Mouse (Mus musculus): ENCODE results near the gene Ptma. TPM values are rescaled to one million over a fixed set of nuclear protein-coding genes. Genes with fewer than 3 reads are reported as not detected.
"Not testable (repeated sequence)": the region's sequence is repeated elsewhere in the genome, so short reads cannot be mapped to it uniquely, and the experiment has no call there.

Gene Ptma
- polyA plus RNA-seq, 1 experiment from 2014 or later, result 1,165 TPM

DNA sequence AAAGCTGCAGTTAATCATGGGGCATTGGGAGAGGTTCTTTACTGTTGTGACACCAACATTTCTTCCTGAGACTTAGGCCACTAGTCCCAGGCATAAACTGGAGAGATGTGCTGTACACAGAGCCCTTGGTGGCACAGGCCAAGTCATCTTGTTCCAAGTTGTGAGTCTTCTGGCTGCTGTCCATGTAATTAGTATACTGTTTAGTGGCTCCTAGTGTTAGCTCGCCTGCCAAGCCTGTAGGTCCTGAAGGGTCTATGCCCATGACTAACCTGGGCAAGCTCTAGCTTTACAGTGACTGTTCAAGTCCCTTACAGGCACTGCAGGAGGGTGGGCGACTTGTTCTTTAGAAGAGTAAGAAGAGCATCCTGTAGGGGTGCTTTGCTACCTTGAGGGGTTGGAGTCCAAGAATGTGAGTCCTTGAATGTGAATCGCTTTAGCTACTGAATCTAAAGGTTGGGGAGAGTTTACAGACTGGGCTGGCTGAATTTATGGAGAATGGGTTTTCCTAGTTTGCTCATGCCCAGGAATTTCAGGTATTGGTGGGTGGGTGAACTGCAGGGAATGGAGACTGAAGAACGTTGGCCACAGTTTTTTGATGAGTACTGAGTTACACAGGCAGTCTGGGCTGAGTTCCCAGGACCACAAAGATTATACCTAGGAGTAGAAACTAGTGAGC, 4.5 kb downstream of the Ptma start:
- H3K9me3 ChIP-seq (ENCODE audit: control insufficient read depth, low read length), result no peaks in the 10 kb centered on the region
- H3K4me3 ChIP-seq (ENCODE audit: low read length), result no peak overlapping the region
- no peaks in the 10 kb centered on the region for H3K27me3 ChIP-seq (replicated peaks; ENCODE audit: control insufficient read depth, insufficient read depth, low read length)
- no peak overlapping the region for H3K4me2 ChIP-seq (ENCODE audit: low read length)
- H3K9ac ChIP-seq (ENCODE audit: low read depth, low read length), result no peak overlapping the region
- H3K4me1 ChIP-seq (ENCODE audit: control insufficient read depth, insufficient read depth, low read depth, low read length), result peaks cover 31% of the 10 kb centered on the region
- no peak for ATAC-seq
- H3K27ac ChIP-seq (ENCODE audit: low read depth, low read length), result 0 out of 2 replicates have a peak overlapping the region, but pooled peaks have one; percentile 14
- 14% methylated on average over 4 of the region's 4 CpGs for WGBS
- H3K36me3 ChIP-seq (ENCODE audit: control insufficient read depth, insufficient read depth, low read length), result peaks cover 7% of the 10 kb centered on the region

DNA sequence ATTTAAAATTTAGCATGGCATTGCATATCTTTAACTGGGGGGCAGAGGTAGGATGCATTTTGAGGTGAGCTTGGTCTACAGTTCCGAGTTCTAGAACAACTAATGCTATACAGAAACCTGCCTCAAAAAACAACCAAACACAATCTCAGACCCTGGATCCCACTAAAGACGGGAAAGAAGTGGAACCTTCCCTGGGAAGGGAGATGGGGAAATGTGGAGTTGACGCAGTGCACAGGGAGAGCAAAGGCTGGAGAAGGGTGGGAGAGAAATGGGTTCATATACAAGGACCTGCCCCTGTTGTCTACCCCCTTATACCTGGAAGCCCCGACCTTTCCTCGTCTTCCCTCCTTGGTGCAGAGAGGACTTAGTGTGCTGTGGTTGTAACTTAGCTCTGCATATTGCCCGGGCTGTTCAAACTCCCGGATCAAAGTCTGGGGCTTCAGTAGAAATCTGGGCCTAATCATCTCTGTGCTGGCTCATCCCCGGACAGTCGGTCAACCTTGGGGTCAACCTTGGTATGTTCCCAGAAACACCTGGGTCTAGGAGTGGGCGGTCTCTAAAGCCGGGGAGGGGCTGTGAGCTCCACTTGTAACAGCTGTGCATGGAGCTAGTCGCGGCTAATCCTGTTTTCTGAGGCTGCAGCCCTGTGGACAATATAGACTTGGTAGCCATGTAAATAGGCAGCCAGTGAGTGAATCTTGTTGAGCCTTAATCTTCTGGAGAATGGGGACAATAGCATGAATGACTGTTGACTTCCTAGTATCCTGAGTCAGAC, 5.2 kb downstream of the Ptma start:
- peak; percentile 17; the same call in 1 of the 2 replicates for ATAC-seq
- Histone ChIP-seq H3K27me3 (replicated peaks; ENCODE audit: control insufficient read depth, insufficient read depth, low read length) (no peaks in the 10 kb centered on the region), H3K4me3 (ENCODE audit: low read length) (no peak overlapping the region; the same call in 1 of the 2 replicates), H3K4me1 (ENCODE audit: control insufficient read depth, insufficient read depth, low read depth, low read length) (peaks cover 31% of the 10 kb centered on the region), H3K36me3 (ENCODE audit: control insufficient read depth, insufficient read depth, low read length) (peaks cover 7% of the 10 kb centered on the region), H3K9me3 (ENCODE audit: control insufficient read depth, low read length) (no peaks in the 10 kb centered on the region), H3K27ac (ENCODE audit: low read depth, low read length) (peak overlapping the region; percentile 53), H3K4me2 (ENCODE audit: low read length) (peak overlapping the region; percentile 40), H3K9ac (ENCODE audit: low read depth, low read length) (peak overlapping the region; percentile 54)
- WGBS, result 9% methylated on average over 13 of the region's 13 CpGs

DNA sequence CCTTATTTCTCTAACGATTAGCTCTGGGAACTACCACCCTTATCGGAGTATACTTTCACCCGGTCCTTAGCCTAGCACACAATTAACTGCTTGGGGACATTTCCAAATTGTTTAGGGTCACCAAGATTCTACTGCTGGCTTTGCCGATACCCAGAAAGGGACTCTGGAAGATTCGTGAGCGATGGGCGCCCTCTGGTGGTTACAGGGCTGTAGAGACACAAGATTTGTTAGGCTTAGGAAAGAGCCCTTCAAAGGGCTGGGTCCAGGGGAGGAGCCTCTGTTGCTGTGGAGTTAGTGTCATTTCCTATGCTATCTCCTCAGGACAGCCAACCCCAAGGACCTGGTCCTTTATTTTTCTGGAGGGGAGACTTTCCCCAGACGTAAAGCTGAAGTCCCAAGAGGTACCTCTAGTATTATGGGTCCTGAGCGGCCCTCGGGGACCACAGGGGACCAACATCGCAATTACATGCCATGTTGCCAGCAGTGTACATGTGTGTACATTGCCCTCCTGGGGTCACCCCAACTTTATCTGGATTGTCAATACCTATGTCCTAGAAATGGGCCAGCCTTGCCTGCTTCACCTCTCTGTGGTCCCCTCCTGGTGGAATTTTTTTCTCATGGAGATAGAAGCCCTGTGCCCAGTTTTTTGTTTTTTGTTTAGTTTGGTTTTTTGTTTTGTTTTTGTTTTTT, 6.0 kb downstream of the Ptma start:
- H3K4me2 ChIP-seq (ENCODE audit: low read length), result peak overlapping the region; percentile 40
- H3K27ac ChIP-seq (ENCODE audit: low read depth, low read length), result peak overlapping the region; percentile 53
- no peaks in the 10 kb centered on the region for H3K27me3 ChIP-seq (replicated peaks; ENCODE audit: control insufficient read depth, insufficient read depth, low read length)
- no peak overlapping the region; the same call in 1 of the 2 replicates for H3K4me3 ChIP-seq (ENCODE audit: low read length)
- 19% methylated on average over 11 of the region's 11 CpGs for WGBS
- H3K36me3 ChIP-seq (ENCODE audit: control insufficient read depth, insufficient read depth, low read length), result peaks cover 7% of the 10 kb centered on the region
- peak; percentile 41 for ATAC-seq
- H3K4me1 ChIP-seq (ENCODE audit: control insufficient read depth, insufficient read depth, low read depth, low read length), result peaks cover 31% of the 10 kb centered on the region
- H3K9ac ChIP-seq (ENCODE audit: low read depth, low read length), result peak overlapping the region; percentile 54
- H3K9me3 ChIP-seq (ENCODE audit: control insufficient read depth, low read length), result no peaks in the 10 kb centered on the region

DNA sequence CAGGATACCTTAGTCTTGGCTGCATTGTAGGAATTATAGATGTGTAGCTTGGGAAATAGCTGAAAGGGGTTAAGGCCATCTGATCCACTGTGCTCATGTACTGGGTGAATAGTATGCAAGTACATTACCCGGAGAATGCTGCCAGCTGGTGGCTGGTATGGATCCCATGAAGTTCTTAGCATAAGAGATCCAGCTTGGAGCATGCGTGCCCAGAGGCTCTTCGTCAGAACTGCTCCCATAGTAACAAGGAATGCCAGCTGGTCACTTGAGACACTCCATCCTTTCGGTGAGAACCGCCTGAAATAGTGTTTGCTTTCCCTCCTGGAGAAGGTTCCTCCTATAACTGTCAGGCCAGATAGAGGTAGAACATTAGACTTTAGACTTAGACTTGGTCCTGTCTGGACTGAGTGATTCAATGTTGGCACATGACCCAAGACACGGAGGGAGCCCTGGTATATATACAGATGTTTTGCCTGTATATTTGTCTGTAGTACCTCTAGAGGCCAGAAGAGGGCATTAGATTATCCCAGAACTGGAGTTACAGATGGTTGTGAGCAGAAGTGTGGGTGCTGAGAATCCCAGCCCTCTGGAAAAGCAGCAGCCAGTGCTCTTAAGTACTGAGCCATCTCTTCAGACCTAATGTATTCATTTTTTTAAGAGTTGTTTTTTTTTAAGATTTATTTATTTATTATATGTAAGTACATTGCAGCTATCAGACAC, 7.0 kb downstream of the Ptma start:
- WGBS, result 70% methylated on average over 6 of the region's 6 CpGs
- Histone ChIP-seq H3K27ac (ENCODE audit: low read depth, low read length) (no peak overlapping the region), H3K27me3 (replicated peaks; ENCODE audit: control insufficient read depth, insufficient read depth, low read length) (no peaks in the 10 kb centered on the region), H3K9ac (ENCODE audit: low read depth, low read length) (no peak overlapping the region), H3K4me2 (ENCODE audit: low read length) (no peak overlapping the region), H3K9me3 (ENCODE audit: control insufficient read depth, low read length) (no peaks in the 10 kb centered on the region), H3K4me3 (ENCODE audit: low read length) (no peak overlapping the region), H3K36me3 (ENCODE audit: control insufficient read depth, insufficient read depth, low read length) (peaks cover 7% of the 10 kb centered on the region), H3K4me1 (ENCODE audit: control insufficient read depth, insufficient read depth, low read depth, low read length) (peaks cover 31% of the 10 kb centered on the region)
- 0 out of 2 replicates have a peak, but pooled peaks have one; percentile 28 for ATAC-seq

DNA sequence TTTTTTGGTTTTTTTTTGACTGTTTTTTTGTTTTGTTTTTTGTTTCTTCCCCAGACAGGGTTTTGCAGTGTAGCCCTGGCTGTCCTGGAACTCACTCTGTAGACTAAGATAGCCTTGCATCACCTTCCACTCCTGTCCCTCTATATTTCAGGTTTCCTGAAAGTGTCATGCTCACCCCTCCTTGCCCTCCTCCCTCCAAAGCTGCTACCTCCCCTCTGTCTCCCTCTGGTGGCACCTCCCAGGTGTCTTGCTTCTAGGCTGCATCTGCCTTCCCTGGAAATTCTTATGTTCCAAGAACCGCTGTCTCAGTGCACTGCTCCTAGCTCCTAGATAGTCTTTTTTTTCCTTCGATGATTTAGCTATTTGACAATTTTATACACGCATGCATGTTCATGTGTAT, 11.9 kb downstream of the Ptma start:
- Histone ChIP-seq H3K4me2 (ENCODE audit: low read length) (no peak overlapping the region), H3K36me3 (ENCODE audit: control insufficient read depth, insufficient read depth, low read length) (peaks cover 10% of the 10 kb centered on the region), H3K27ac (ENCODE audit: low read depth, low read length) (no peak overlapping the region), H3K9ac (ENCODE audit: low read depth, low read length) (no peak overlapping the region), H3K4me1 (ENCODE audit: control insufficient read depth, insufficient read depth, low read depth, low read length) (no peaks in the 10 kb centered on the region), H3K4me3 (ENCODE audit: low read length) (no peak overlapping the region), H3K9me3 (ENCODE audit: control insufficient read depth, low read length) (no peaks in the 10 kb centered on the region), H3K27me3 (replicated peaks; ENCODE audit: control insufficient read depth, insufficient read depth, low read length) (no peaks in the 10 kb centered on the region)
- 59% methylated on average over 3 of the region's 3 CpGs for WGBS
- ATAC-seq, result no peak

DNA sequence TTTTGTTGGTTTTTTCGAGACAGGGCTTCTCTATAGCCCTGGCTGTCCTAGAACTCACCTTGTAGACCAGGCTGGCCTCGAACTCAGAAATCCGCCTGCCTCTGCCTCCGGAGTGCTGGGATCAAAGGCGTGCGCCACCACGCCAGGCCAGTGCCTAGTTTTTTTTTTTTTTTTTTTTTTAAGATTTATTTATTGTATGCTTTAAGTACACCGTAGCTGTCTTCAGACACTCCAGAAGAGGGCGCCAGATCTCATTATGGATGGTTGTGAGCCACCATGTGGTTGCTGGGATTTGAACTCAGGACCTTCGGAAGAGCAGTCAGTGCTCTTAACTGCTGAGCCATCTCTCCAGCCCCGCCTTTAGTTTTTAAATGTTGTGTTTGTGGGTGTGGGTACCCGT, 13.1 kb downstream of the Ptma start:
- not testable (repeated sequence) for H3K4me1 ChIP-seq (ENCODE audit: control insufficient read depth, insufficient read depth, low read depth, low read length); ATAC-seq; H3K4me3 ChIP-seq (ENCODE audit: low read length); H3K9ac ChIP-seq (ENCODE audit: low read depth, low read length); H3K9me3 ChIP-seq (ENCODE audit: control insufficient read depth, low read length); H3K27me3 ChIP-seq (replicated peaks; ENCODE audit: control insufficient read depth, insufficient read depth, low read length); H3K27ac ChIP-seq (ENCODE audit: low read depth, low read length); H3K4me2 ChIP-seq (ENCODE audit: low read length)
- 91% methylated on average over 12 of the region's 12 CpGs for WGBS
- H3K36me3 ChIP-seq (ENCODE audit: control insufficient read depth, insufficient read depth, low read length), result peaks cover 12% of the 10 kb centered on the region

DNA sequence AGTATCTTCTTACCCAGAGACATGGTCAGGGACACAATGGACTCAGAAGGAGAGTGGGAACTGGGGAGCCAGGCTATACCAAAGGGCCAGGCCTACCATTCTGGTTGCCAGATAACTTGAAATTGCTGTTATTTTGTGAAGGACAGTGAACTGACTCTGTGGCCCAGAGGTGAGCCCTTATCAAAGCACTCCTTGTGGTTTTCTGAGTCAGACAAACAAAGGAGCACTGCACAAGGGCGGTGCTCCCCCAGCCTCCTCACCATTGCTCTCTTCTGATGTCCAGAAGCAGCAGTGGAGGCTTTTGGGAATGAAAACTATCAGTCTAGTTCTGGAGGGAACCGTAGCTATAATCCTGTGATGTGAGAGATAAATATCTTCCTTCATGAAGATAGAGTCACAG, 16.1 kb downstream of the Ptma start:
- H3K4me3 ChIP-seq (ENCODE audit: low read length), result no peak overlapping the region
- H3K36me3 ChIP-seq (ENCODE audit: control insufficient read depth, insufficient read depth, low read length), result peaks cover 27% of the 10 kb centered on the region
- H3K4me1 ChIP-seq (ENCODE audit: control insufficient read depth, insufficient read depth, low read depth, low read length), result no peaks in the 10 kb centered on the region
- 94% methylated on average over 2 of the region's 2 CpGs for WGBS
- no peak overlapping the region for H3K27ac ChIP-seq (ENCODE audit: low read depth, low read length)
- no peak overlapping the region for H3K9ac ChIP-seq (ENCODE audit: low read depth, low read length)
- H3K27me3 ChIP-seq (replicated peaks; ENCODE audit: control insufficient read depth, insufficient read depth, low read length), result no peaks in the 10 kb centered on the region
- H3K4me2 ChIP-seq (ENCODE audit: low read length), result no peak overlapping the region
- ATAC-seq, result no peak
- H3K9me3 ChIP-seq (ENCODE audit: control insufficient read depth, low read length), result no peaks in the 10 kb centered on the region

GRCm38 (mm10) chr1:86546797-86547196, 20.3 kb downstream of the Ptma start:
- 43% methylated on average over 3 of the region's 3 CpGs for WGBS
- ATAC-seq, result peak; percentile 61; the same call in 1 of the 2 replicates
- H3K36me3 ChIP-seq (ENCODE audit: control insufficient read depth, insufficient read depth, low read length), result peaks cover 29% of the 10 kb centered on the region

More at GRCm38 (mm10) chr1:86546797-86547196, 20.3 kb downstream of the Ptma start:
- Histone ChIP-seq H3K9me3 (ENCODE audit: control insufficient read depth, low read length) (no peaks in the 10 kb centered on the region), H3K27me3 (replicated peaks; ENCODE audit: control insufficient read depth, insufficient read depth, low read length) (no peaks in the 10 kb centered on the region), H3K27ac (ENCODE audit: low read depth, low read length) (no peak overlapping the region), H3K4me3 (ENCODE audit: low read length) (no peak overlapping the region), H3K9ac (ENCODE audit: low read depth, low read length) (no peak overlapping the region), H3K4me1 (ENCODE audit: control insufficient read depth, insufficient read depth, low read depth, low read length) (no peaks in the 10 kb centered on the region), H3K4me2 (ENCODE audit: low read length) (no peak overlapping the region)

All from hindbrain, embryonic 16.5 days (tissue).